Mouse (Mus musculus): Measurements from ENCODE around the gene Nono.

Gene Nono

GRCm38 (mm10) chrX:101486487-101487152 lies 57.5 kb downstream of the Nono start:
- peak; percentile 16 to 71 for DNase-seq (ENCODE audit: low spot score in 2 of 2)
